Mouse (Mus musculus): ENCODE results near the gene Gm38431. TPM values are rescaled to one million over a fixed set of nuclear protein-coding genes. Genes with fewer than 3 reads are reported as not detected.
A peak's percentile ranks its signal among the peaks of the same experiment; 100 is the strongest.
"Not testable (repeated sequence)": the region's sequence is repeated elsewhere in the genome, so short reads cannot be mapped to it uniquely, and the experiment has no call there.

The Gm38431 gene
- total RNA-seq, 4 experiments from 2014 or later, result 1.3 to 2.2 (median 1.6) TPM

DNA sequence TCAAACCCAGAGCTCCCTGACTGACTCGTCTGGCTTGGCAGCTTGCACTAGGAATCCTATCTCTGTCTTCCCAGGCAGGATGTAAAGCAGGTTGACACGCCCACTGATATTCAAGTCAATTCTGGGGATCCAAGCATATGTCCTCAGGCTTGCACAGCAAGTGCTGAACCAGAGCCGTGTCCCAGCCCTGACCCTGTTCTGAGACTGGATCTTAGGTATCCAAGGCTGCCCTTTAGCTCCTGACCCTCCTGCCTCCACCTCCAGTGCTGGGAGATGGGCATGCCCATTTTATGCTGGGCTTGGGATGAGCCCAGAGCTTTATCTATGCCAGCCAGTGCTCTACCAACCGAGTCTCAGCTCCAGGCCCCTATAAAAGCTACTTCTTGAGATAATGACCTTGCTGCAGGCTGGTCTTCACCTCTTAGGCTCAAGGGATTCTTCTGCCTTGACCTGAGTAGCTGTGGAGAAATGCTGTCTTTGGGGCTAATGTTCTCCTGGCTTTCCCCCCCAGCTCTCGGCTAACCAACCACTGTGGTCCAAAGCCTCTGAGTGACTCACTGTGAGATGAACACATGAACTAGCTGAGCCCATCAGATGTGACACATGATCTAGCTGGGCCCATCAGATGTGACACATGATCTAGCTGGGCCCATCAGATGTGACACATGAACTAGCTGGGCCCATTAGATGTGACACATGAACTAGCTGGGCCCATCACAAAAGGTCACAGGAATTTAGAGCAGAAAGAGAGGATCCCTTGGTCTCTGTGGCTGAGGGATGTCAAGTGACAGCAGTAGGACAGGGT is 14.2 kb upstream of the Gm38431 start:
- no peak for DNase-seq (ENCODE audit: low spot score in 2 of 2)

DNA sequence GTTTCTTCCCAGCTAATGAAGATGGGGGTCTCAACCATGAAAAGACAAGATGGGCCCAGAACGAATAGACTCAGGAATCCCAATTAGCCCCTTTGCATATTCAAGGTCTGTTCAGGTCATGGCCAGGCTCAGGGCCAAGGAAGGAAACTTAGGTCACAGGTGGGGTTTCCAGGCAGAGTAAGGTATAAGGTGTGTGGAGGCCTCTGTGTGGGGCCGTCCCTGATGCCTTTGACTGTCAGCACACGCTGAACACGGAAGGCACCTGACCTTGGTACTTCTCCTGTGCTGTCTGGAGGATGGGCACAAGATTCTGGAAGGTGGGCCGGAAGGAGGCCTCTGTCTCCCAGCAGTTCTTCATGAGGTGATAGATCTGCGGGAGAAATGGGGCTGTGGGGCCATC is 13.0 kb upstream of the Gm38431 start:
- DNase-seq (ENCODE audit: low spot score in 2 of 2), result no peak

DNA sequence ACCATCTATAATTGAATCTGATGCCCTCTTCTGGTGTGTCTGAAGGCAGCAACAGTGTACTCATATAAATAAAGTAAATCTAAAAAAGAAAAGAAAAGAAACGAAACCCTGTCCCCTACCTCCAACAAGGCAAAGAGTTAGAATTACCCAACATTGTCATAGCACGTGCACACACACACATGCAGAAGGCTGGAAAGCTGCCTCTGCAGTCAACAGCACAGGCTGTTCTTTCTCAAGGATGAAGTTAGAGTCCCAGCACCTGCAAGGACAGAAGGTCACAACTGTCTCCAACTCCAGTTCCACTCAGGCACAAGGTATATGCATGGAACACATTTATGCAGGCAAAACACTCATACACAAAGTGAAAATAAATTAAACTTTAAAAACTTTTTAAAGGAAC is 10.3 kb upstream of the Gm38431 start:
- DNase-seq (ENCODE audit: low spot score in 2 of 2), result no peak

DNA sequence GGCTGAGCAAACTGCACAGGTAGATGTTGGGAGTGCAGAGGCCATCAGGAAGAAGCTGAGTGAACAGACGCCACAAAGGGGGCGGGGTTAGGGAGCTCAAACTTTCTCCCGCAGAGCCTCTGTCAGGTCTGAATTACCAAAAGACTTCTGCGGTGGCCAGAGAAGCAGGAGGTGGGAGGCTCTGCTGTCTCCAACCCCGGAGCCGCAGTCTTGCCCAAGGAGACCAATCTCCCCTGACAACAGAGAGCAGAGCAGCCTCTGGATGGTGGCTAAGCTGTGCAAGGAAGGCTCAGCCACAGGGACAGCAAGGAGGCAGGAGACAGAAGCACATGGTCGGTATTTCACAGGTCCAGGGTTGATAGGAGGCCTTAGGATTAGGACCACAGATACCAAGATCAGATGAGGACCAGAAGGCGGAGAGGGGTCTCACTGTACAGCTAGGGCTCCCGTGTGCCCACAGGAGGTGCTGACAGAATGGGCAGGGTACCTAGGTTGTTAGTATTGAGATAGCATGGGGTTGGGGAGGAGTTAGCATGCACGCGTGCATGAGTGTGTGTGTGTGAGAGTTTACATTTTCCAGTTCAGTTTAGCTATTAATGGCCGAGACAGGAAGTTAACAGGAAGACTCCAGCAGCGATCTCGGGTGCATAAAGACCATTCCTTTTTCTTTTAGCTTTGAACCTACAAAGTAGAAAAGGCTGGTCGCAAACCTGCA is 8.8 kb upstream of the Gm38431 start:
- no peak for DNase-seq (ENCODE audit: low spot score in 2 of 2)

DNA sequence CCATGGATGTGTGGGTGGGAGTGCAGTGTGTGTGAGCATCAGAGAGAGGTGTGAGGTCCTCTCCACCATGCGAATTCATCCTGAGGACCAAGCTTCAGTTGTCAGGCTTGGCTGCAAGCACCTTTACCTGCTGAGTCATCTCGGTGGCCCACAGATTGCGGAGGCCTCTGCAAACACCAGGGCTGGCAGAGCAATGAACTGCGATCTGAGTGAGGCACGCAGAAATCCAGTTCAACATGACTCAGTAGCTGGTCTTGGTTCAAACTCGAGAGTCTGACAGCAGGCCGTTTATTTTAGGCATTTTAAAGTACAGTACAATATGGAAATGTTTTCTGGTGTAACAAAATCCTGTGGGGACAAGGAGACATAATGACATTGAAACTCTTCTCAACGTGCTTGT is 6.0 kb upstream of the Gm38431 start:
- peak; percentile 36 to 87 for DNase-seq (ENCODE audit: low spot score in 2 of 2)

DNA sequence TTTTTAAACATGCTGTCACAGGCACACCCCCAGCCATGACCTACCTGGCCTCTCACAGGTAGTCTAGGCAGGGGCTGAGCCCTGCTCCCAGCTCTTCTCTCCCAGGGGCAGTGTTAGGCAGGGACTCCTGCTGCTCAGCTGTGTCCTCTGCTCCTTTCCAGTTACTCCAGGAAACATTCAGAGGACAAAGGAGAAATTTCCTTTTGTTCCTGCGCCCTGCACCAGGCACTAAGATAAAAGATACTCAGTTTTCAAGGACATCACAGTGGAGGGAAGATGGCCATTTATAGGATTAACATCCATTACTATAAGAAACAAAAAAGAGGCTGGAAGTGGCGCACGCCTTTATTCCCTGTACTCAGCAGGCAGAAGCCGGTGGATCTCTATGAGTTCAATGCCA is 4.2 kb upstream of the Gm38431 start:
- DNase-seq (ENCODE audit: low spot score in 2 of 2), result no peak

DNA sequence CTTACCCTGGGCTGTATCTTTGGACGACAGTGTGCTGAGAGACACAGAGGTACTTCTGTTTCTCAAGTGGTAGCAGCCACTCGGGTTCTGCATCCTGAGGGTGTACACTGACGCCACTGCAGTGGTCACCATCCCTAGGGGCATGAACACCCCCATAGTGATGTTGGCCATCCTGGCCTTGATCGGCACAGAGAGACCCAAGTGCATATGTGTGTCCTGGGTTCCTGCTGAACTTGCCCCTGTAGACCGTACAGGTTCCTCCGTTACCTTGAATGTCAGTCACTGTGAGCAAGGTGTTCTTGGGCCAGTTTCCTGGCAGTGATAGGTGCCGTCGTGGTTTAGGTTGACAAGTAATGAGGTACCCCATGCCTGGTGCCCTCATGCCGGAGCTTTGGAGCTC is 1.6 kb upstream of the Gm38431 start:
- DNase-seq (ENCODE audit: low spot score in 2 of 2), result no peak

DNA sequence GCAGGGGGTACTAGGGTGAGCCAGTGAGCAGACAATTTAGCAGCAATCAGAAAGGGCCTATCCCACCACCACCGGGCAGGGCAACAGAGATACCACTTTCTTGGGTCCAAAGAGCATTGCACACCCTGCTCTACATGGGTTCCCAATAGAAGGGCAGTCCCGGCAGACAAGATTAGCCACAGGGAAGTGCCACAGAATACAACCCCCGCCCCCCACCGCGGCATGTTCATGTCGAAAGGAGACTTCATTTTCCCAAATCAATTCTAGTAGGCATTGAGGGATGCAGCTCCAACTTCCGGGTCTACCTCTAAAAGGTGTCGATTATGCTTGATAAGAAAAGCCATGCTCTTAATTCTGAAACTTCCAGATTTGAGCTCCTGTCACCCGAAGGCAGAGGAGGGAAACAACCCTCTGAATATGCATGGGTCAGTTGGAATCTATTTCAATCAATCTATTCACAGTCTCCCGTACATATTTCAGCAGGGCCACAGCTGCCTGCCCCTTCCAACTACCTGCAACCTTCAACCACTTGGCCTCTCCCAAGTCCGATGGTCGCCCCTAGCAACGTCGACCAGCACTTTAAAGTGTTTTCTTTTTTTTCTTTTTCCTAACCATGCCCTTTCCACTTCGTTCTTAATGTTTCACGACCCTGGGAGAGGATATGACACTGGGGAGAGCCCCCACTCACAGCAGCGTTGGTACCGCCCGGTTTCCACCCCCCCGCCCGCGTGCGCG is 658 bp downstream of the Gm38431 start:
- DNase-seq (ENCODE audit: low spot score in 2 of 2), result no peak

DNA sequence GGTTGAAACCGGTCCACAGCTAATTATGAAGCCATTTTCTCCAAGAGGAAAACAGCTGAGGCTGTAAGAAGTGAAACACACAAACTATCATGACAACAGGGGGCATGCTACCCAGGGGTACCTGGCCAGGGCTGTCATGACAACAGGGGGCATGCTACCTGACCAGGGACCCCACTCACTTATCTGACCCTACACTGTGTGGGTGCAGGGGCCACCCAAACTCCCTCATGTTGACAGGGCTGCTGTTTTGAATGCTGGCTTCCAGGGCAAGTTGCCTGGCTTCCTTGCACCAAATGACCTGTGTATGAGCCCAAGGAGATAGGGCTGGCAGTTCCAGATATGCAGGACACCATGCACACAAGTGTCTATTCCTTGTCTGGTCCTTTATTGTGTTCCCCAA is 1.3 kb downstream of the Gm38431 start:
- DNase-seq (ENCODE audit: low spot score in 2 of 2), result no peak

DNA sequence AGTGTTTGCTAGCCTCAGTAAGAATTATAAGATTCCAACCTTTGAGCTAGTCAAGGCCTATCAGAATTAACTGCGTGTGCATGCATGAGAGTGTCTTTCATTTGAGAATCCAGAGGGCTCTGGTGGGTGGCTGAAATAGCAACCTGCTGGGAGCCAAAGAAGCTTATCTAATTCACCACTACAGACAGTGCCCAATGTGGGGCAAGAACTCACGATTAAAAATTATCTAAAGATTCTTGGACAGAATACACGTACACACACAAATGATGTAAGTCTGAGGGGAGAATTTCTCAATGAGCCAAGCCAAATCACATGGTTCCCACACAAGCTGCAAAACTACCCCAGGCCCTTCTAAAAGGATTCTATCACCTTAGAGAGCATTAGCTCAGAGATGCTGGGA is 8.5 kb downstream of the Gm38431 start:
- DNase-seq (ENCODE audit: low spot score in 2 of 2), result no peak

DNA sequence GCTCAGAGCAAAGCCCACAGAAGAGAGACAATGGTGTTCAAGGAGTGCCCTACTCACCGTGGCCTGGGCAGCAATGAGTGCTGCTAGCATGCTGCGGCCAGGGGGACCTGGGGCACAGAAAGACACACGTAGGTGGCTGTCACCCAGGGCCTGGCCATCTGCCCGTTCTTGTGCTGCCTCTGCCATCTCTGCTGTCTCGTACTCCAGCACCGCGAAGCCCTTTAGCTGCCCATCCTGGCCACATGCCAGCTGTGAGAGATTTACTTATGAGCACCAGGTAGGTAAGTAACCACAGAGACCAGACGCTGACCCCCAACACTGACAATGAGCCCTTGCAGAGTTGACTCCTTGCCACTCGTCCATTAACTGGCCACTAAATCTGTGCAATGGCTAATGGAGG is 10.7 kb downstream of the Gm38431 start:
- no peak for DNase-seq (ENCODE audit: low spot score in 2 of 2)

DNA sequence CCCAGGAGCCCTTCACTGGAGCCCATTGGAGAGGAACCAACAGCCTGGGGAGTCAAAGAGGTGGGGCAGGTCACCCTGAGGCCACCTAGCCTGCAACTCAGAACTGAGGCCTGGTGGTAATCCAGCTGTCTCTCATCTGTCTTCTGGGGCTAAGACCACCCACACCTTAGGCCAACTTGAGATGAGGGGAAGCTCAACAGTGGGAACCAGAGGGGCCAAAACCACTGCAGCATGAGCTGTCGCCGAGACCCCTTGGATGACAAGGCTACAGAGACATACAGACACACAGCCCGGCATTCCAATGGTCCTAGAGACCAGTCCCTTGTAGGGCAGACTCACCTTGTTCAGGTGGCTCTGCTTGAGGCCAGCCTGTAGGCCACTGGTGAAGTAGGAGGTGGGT is 16.2 kb downstream of the Gm38431 start:
- no peak for DNase-seq (ENCODE audit: low spot score in 2 of 2)

DNA sequence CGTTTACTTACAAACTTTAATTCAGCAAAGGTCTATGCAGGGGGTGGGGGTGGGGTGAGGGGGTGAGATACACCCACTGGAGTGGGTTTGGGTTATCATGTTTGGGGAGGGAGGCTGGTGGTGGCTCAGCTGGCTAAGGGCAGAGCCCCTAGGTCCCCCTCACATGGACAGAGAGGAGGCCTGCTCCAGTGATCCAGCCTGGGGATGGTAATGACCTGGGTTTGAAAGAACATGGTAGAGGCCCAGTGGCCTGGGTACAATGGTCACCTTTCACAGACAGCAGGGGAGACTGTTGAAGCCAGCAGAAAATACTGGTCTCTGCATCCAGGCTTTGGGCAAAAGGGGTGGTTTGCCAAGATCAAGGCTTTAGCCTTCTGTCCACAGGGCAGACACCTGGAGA is 17.6 kb downstream of the Gm38431 start:
- DNase-seq (ENCODE audit: low spot score in 2 of 2), result no peak

DNA sequence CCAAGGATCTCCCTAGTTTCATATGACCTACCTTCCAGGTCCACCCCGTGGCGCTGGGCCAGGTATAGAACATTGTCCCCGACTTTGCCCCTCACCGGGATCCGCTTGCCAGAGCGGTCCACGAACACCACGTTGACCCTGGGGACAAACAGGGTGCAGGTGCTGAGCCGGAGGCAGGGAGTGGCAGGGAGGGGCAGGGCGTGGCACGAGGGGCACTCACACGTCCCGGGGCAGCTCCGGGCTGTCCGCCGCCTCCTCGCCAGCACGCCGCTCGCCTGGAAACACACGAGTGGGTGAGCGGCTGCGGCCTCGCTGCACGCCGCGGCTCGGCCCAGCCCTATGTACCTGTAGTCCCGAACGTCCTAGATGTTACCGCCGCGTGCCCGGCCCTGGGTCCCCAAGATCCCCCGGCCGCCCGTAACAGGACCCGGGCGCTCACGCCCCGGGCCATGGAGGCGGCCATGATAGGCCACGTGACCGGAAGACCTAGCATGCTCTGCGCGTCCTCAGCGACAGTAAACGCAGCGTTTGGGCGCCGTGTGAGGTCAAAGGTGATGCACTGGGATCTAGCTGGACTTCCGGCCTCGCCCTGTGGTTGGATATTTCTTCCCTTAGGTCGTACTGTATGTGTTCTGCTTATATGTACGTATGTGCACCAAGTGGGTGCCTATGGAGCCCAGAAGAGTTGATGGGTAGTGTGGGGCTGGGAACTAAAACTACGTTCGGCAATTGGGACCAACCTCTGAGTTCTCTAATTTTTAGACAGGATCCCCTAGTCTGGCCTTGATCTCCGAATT is 18.6 kb downstream of the Gm38431 start, which contains the start of the genes Gm49373 and Fdx1l:
Gm49373 (minus strand) TSS at position 53 of the 797 bp plus-strand sequence.
Fdx1l (minus strand) TSS at position 571 of the 797 bp plus-strand sequence.
- peak; percentile 84 to 92 for DNase-seq (ENCODE audit: low spot score in 2 of 2)

DNA sequence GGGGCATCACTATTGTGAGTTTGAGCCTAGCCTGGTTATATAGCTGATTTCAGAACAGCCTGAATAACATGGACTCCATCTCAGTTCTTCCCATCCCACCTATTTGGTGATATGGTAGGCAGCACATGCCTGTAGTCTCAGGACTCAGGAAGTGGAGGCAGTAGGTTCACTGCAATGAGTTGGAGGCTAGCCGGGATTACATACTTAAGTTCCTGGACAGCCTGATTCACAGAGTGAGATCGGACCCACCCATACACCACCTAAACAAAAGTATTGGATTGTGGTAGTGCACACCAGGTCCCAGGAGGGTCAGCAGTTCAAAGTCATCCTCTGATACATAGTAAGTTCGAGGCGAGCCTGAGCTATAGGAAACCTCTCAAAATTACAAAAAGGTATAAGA is 19.2 kb downstream of the Gm38431 start:
- no peak for DNase-seq (ENCODE audit: low spot score in 2 of 2)

DNA sequence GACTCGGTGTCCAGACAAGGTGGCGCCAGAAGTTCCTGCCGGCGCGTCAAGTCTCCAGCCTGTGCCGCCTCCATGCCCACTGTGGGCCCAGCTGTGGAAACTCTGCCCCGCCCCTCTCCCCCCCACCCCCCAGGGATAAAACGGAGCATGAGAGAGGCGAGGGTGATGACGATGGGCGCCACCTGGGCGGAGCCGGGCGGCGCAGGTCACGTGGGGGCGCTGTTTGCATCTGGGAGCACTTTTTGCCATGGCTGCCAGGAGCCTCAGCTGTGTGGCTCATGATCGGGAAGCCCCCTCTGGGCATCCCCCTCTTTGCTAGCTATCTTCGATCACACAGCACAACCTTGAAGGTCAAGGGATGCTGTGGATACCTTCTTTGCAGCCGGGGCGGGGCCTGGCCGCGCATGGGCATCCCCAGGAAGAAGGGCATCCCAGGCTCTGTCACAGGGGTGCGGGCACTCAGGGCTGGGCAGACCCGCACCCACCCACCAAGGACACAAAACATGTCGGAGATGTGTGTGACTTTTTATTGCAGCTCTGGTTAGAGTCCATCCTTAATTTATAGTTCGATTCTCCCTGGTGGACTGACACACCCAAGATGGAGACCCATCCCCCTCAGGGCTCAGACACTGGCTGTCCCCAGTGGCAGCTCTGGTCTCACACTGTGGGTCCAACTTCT is 24.7 kb downstream of the Gm38431 start, which contains the start of gene Zglp1:
Zglp1 (minus strand) TSS at position 88 of the 679 bp plus-strand sequence.
- no peak for DNase-seq (ENCODE audit: low spot score in 2 of 2)

DNA sequence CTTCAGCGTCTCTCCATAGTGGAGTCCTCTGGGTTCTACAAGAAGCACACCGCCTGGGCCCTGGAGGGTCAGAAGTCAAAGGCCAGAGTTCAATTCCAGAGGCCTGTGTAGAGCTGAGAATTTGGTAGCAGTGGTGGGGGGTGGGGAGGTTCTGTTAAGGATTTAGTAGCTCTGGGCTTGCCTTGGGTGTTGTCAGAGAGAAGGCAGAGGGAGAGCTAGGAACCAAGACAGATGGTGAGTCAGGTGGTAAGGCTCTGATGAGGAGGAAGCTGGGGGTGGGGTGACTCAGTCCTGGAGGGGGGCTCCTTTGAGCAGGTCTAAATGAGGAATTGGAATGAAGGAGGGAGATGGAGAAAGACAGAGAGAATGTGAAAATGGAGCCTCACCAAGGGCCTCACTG is 28.9 kb downstream of the Gm38431 start:
- DNase-seq (ENCODE audit: low spot score in 2 of 2), result peak in 1 of 2 experiments; percentile 89

DNA sequence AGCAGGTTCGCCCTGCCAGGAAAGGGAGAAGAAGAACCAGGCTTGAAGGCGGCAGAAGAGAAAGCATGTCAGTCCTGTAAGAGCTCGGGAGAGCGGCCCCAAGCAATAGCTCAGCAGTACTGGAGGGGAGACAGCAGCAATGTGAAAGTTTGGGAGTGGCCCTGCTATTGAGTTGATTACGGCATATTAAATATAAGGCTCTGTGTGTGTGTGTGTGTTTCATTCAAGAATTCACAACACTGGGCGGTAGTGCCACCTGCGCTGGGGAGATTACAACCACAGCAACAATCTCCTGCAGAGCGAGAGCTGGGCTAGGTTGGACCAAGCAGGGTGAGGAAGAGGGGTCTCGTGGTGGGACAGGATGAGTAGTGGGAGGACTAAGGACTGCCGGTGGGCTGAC is 40.2 kb downstream of the Gm38431 start:
- DNase-seq (ENCODE audit: low spot score in 2 of 2), result no peak

DNA sequence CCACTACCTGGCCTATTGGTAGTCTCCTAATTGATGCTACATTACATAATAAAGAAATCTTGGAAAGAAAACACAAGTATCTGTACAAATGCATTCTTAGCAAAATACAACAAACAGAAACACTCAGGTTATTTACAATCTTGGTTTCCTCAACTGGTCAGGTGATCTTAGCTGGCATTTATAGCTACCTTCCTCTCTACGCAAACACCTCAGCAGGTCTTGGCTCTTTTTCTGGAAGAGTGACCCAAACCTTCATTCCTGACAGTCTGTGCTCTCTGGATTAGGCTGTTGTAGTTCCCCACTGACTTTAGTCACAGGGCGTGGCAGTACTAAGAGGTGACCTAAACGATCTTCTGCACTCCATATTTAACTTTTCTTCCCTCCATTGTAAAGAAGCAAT is 46.6 kb downstream of the Gm38431 start:
- no peak for DNase-seq (ENCODE audit: low spot score in 2 of 2)

DNA sequence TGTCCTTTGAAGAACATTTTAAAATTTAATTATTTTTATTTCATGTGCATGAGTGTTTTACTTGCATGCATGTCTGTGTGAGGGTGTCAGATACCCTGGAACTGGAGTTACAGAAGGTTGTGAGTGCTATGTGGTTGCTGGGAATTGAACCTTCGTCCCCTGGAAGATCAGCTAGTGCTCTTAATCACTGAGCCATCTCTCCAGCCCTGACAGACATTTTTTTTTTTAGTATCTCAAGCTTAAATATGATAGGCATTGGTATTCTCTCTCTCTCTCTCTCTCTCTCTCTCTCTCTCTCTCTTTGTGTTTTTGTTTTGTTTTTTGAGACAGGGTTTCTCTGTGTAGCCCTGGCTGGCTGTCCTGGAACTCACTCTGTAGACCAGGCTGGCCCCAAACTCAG is 47.0 kb downstream of the Gm38431 start:
- not testable (repeated sequence) for DNase-seq (ENCODE audit: low spot score in 2 of 2)

DNA sequence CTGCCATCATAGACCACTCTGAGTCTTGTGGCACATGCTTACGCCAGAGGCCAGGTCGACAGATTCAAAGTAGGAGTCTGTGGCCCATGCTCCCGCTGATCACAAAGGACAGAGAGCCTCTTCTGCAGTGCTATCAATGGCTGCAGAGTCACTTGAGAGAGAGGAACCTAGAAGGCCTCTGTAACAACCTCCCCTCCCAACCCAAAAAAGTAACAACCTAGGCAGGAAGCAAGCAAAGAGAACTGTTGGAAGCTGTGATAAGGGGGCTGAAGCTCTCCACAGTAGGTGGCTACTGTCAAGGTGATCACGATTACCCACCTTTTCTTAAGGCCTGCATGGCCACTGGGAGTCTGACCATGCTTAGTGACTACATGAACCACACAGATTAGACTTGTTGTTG is 48.2 kb downstream of the Gm38431 start:
- no peak for DNase-seq (ENCODE audit: low spot score in 2 of 2)

Data from left cerebral cortex, adult 8-10 months (tissue).